In genomic region chr6:29513284-29513683, GRCm38 (mm10) we compare ENCODE assay signal across 8 mouse cellular contexts. TPM values are rescaled to one million over a fixed set of nuclear protein-coding genes. Genes with fewer than 3 reads are reported as not detected.
DNase-seq lines count a peak whose midpoint lies in the region; ATAC-seq and TF ChIP-seq lines count a peak whose summit lies in the region.

No protein-coding gene starts in this region.

- H3K9ac ChIP-seq in heart, embryonic 11.5 days (ENCODE audit: low read depth, low read length), result peak overlapping the region; percentile 69; the same call in 1 of the 2 replicates

- peak overlapping the region; percentile 50 for H3K4me2 ChIP-seq in heart, embryonic 11.5 days

- no peaks in the 10 kb centered on the region for H3K79me2 ChIP-seq in C2C12 (ENCODE audit: control insufficient read depth, insufficient read depth)

- 1% methylated on average over 11 of the region's 11 CpGs for WGBS in heart, embryonic 11.5 days (ENCODE audit: insufficient replicate concordance)
- WGBS in kidney, adult 2 months, result 6% methylated on average over 11 of the region's 11 CpGs

- peak overlapping the region; percentile 62 for H3K27ac ChIP-seq in heart, embryonic 11.5 days (ENCODE audit: low read depth, low read length)
- no peak overlapping the region for H3K27ac ChIP-seq in kidney, adult 2 months (ENCODE audit: insufficient read depth, low read depth, low read length)

- no peak for TF ChIP-seq POLR2A in brain, embryonic 14.5 days (IDR thresholded peaks at IDR 0.05; ENCODE audit: borderline replicate concordance, extremely low read depth, insufficient read depth, insufficient read length, poor library complexity, severe bottlenecking)
- no peak for TF ChIP-seq POLR2A in kidney, adult 2 months (IDR thresholded peaks at IDR 0.05; ENCODE audit: low read depth, low read length)

- H3K79me3 ChIP-seq in C2C12 (ENCODE audit: low read depth), result no peaks in the 10 kb centered on the region

- peak overlapping the region; percentile 2 for H3K4me3 ChIP-seq in C2C12 (ENCODE audit: insufficient read depth, poor library complexity, severe bottlenecking)
- 0 out of 2 replicates have a peak overlapping the region, but pooled peaks have one; percentile 12 for H3K4me3 ChIP-seq in heart, embryonic 11.5 days (ENCODE audit: low read depth, low read length)
- H3K4me3 ChIP-seq in kidney, adult 2 months (ENCODE audit: insufficient read depth, low read depth, low read length), result 0 out of 2 replicates have a peak overlapping the region, but pooled peaks have one; percentile 9

- peaks cover under 1% of the 10 kb centered on the region for H3K27me3 ChIP-seq in C2C12 (ENCODE audit: control insufficient read depth, insufficient read depth, insufficient read length)
- 0 out of 2 replicates have a peak, but pooled peaks cover 2% of the 10 kb centered on the region for H3K27me3 ChIP-seq in heart, embryonic 11.5 days (ENCODE audit: control insufficient read depth, insufficient read depth, low read length)
- H3K27me3 ChIP-seq in kidney, adult 2 months (replicated peaks; ENCODE audit: control insufficient read depth, insufficient read depth, low read length), result no peaks in the 10 kb centered on the region

- peak; percentile 57; the same call in 1 of the 2 replicates for ATAC-seq in heart, embryonic 11.5 days (replicated peaks; ENCODE audit: insufficient number of reproducible peaks, low FRiP score, low TSS enrichment)
- ATAC-seq in erythroblast, adult 5-6 weeks (replicated peaks; ENCODE audit: low FRiP score, poor library complexity, severe bottlenecking), result no peak

- peak; percentile 75 for DNase-seq in brain, embryonic 14.5 days (ENCODE audit: low read depth)
- DNase-seq in kidney, adult 2 months, result peak; percentile 88
- DNase-seq in lung, postnatal 10 days, result peak; percentile 67
- peak; percentile 80 for DNase-seq in retina, postnatal 1 day
- DNase-seq in spleen, postnatal 14 days (ENCODE audit: low spot score in 2 of 2), result no peak

- H3K4me1 ChIP-seq in heart, embryonic 11.5 days (ENCODE audit: control insufficient read depth, insufficient read depth, low read length), result peaks cover 13% of the 10 kb centered on the region
- no peaks in the 10 kb centered on the region; the same call in 1 of the 2 replicates for H3K4me1 ChIP-seq in kidney, adult 2 months (ENCODE audit: control insufficient read depth, insufficient read depth, low read length)

- no peak for TF ChIP-seq CTCF in C2C12 (IDR thresholded peaks at IDR 0.05; ENCODE audit: control insufficient read depth, insufficient read depth, insufficient read length)
- no peak for TF ChIP-seq CTCF in brain, embryonic 14.5 days (IDR thresholded peaks at IDR 0.05; ENCODE audit: borderline replicate concordance, extremely low read depth, insufficient read depth, insufficient read length)
- TF ChIP-seq CTCF in kidney, adult 2 months (conservative IDR thresholded peaks at IDR 0.05; ENCODE audit: insufficient read depth, insufficient read length, low read depth, low read length), result no peak

- H3K36me3 ChIP-seq in C2C12 (ENCODE audit: control insufficient read depth, insufficient read depth), result no peaks in the 10 kb centered on the region
- no peaks in the 10 kb centered on the region for H3K36me3 ChIP-seq in heart, embryonic 11.5 days (ENCODE audit: control insufficient read depth, insufficient read depth, low read length)
- H3K36me3 ChIP-seq in kidney, adult 2 months (ENCODE audit: control insufficient read depth, insufficient read depth, low read length), result no peaks in the 10 kb centered on the region

- no peaks in the 10 kb centered on the region for H3K9me3 ChIP-seq in heart, embryonic 11.5 days (replicated peaks; ENCODE audit: control insufficient read depth, low read length)

- no peak overlapping the region for H3ac ChIP-seq in C2C12 (ENCODE audit: control insufficient read depth, insufficient read length, low read depth)

TF ChIP-seq in C2C12, 6 proteins besides CTCF, POLR2A, EP300 and RAD21:
- TF ChIP-seq MYOD1 (IDR thresholded peaks at IDR 0.05; ENCODE audit: control insufficient read depth, insufficient read length, low read depth) (no peak), USF1 (IDR thresholded peaks at IDR 0.05; ENCODE audit: low read depth) (no peak), MYOG (IDR thresholded peaks at IDR 0.05; ENCODE audit: control insufficient read depth, extremely low read depth, insufficient read length) (no peak), CEBPB (IDR thresholded peaks at IDR 0.05; ENCODE audit: low read depth) (no peak), FOSL1 (IDR thresholded peaks at IDR 0.05; ENCODE audit: insufficient read depth, low read length, poor library complexity, severe bottlenecking) (no peak), MAX (IDR thresholded peaks at IDR 0.05) (no peak)
TF ChIP-seq in C2C12: peak in this region for 0.

RNA-seq across cellular contexts. Expression of gene Kcp, which starts 5.5 kb away (rescaled TPM):
- 0.18 TPM for polyA plus RNA-seq in C2C12 (2012; fragmentation: generic; extraction: Trizol)
- 35.4 and 48.3 TPM in 2 replicates for polyA plus RNA-seq in brain, embryonic 14.5 days (2012; rRNA removed)
- polyA plus RNA-seq in heart, embryonic 11.5 days (2014; fragmentation: Nextera tagmentation; extraction: Ambion mirVana), result 10.9 and 13.1 TPM in 2 replicates
- polyA plus RNA-seq in kidney, adult 2 months (2012; rRNA removed), result 25.7 and 26.2 TPM in 2 replicates
- total RNA-seq in erythroblast, adult 5-6 weeks (2015; ENCODE audit: low replicate concordance), result not detected in 2 replicates
- not detected in 2 replicates for total RNA-seq in erythroblast, adult 5-6 weeks (2017; ENCODE audit: low replicate concordance)

RNA-seq across cellular contexts. Expression of gene Irf5, which starts 13.1 kb away (rescaled TPM):
- polyA plus RNA-seq in C2C12 (2012; fragmentation: generic; extraction: Trizol), result 7.6 TPM
- 1.6 and 1.9 TPM in 2 replicates for polyA plus RNA-seq in brain, embryonic 14.5 days (2012; rRNA removed)
- 11.6 and 14.8 TPM in 2 replicates for polyA plus RNA-seq in heart, embryonic 11.5 days (2014; fragmentation: Nextera tagmentation; extraction: Ambion mirVana)
- 17.0 and 19.1 TPM in 2 replicates for polyA plus RNA-seq in kidney, adult 2 months (2012; rRNA removed)
- 11.9 and 14.4 TPM in 2 replicates for total RNA-seq in erythroblast, adult 5-6 weeks (2015; ENCODE audit: low replicate concordance)
- total RNA-seq in erythroblast, adult 5-6 weeks (2017; ENCODE audit: low replicate concordance), result 6.6 and 12.5 TPM in 2 replicates

RNA-seq across cellular contexts. Expression of gene Atp6v1fnb, which starts 42.0 kb away (rescaled TPM):
- polyA plus RNA-seq in C2C12 (2012; fragmentation: generic; extraction: Trizol), result not detected
- 0.14 and 0.23 TPM in 2 replicates for polyA plus RNA-seq in brain, embryonic 14.5 days (2012; rRNA removed)
- polyA plus RNA-seq in heart, embryonic 11.5 days (2014; fragmentation: Nextera tagmentation; extraction: Ambion mirVana), result not detected in 2 replicates
- polyA plus RNA-seq in kidney, adult 2 months (2012; rRNA removed), result 0.17 TPM in 1 of 2 replicates, not detected in the other
- not detected in 2 replicates for total RNA-seq in erythroblast, adult 5-6 weeks (2015; ENCODE audit: low replicate concordance)
- total RNA-seq in erythroblast, adult 5-6 weeks (2017; ENCODE audit: low replicate concordance), result not detected in 2 replicates

RNA-seq across cellular contexts. Expression of gene Atp6v1f, which starts 45.8 kb away (rescaled TPM):
- polyA plus RNA-seq in C2C12 (2012; fragmentation: generic; extraction: Trizol), result 210 TPM
- polyA plus RNA-seq in brain, embryonic 14.5 days (2012; rRNA removed), result 258 and 356 TPM in 2 replicates
- 200 and 209 TPM in 2 replicates for polyA plus RNA-seq in heart, embryonic 11.5 days (2014; fragmentation: Nextera tagmentation; extraction: Ambion mirVana)
- polyA plus RNA-seq in kidney, adult 2 months (2012; rRNA removed), result 796 and 827 TPM in 2 replicates
- 61.9 and 77.2 TPM in 2 replicates for total RNA-seq in erythroblast, adult 5-6 weeks (2015; ENCODE audit: low replicate concordance)
- 27.2 and 37.2 TPM in 2 replicates for total RNA-seq in erythroblast, adult 5-6 weeks (2017; ENCODE audit: low replicate concordance)

Comparison
In these comparisons a context has a peak if more than half of its experiments do, and no peak if none do; other contexts are left out.
1. DNase-seq: peak in brain, embryonic 14.5 days (single experiment), kidney, adult 2 months (single experiment), lung, postnatal 10 days (single experiment) and retina, postnatal 1 day (single experiment); none in spleen, postnatal 14 days (0 of 2).
2. RNA of gene Kcp, which starts 5.5 kb away (polyA plus RNA-seq): 35.4 to 48.3 TPM in brain, embryonic 14.5 days, 25.7 to 26.2 TPM in kidney, adult 2 months and 10.9 to 13.1 TPM in heart, embryonic 11.5 days; 0.18 TPM in C2C12 (single experiment); every median in the first group is over 10 times any median in the second.
3. Peak in every context shown above with its lines, with median percentiles within 50 percentile points of each other: H3K4me3 ChIP-seq.